Mouse (Mus musculus): ENCODE data around the gene Gm17268.

GRCm38 (mm10) chr11:82034446-82034845 lies 3.9 kb downstream of the Gm17268 start:
- TF ChIP-seq TAL1 (IDR thresholded peaks at IDR 0.05; ENCODE audit: low read length) = no peak
- no peak for TF ChIP-seq GATA1 (IDR thresholded peaks at IDR 0.05; ENCODE audit: low read length)
